Mouse (Mus musculus): ENCODE results near the gene Bcl9l. TPM values are rescaled to one million over a fixed set of nuclear protein-coding genes. Genes with fewer than 3 reads are reported as not detected.

Bcl9l gene
- total and polyA plus RNA-seq, 3 experiments, result 0.58 to 5.1 TPM; not detected in 1

DNA sequence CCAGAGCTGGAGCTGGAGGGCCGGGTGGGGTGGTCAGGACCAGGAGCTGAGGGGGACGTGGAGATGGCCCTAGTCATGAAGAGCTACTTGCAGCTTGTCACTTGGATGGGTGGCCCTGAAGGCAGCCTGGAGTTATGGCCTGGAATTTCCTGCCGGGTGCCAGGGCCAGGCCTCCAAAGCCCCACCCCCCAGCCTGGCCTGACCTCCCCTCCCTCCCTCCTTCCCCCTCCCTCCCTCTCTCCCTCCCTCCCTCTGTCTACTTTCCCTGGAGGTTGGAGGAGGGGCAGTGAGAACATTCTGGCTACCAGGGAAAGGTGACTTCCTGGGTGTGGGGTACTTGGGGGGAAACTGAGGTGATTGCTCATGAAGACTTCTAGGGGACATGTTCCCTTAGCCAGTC is 3.7 kb downstream of the Bcl9l start:
- H3K4me1 ChIP-seq (ENCODE audit: control insufficient read depth in 1 of 2, insufficient read depth in 2 of 2, low read length in 2 of 2), result no peaks in the 10 kb centered on the region
- no peak overlapping the region for H3K27ac ChIP-seq (ENCODE audit: control insufficient read depth, low read depth, low read length)
- peaks cover 4% of the 10 kb centered on the region; the same call in 1 of the 2 replicates for H3K79me2 ChIP-seq (ENCODE audit: control insufficient read depth, insufficient read depth, low read length, poor library complexity)
- H3K9me3 ChIP-seq (replicated peaks; ENCODE audit: insufficient read depth, low read length), result no peaks in the 10 kb centered on the region
- DNase-seq (ENCODE audit: low read depth, low spot score), result no peak
- no peak overlapping the region for H3K4me3 ChIP-seq (ENCODE audit: control insufficient read depth in 1 of 2, insufficient read depth in 1 of 2, low read depth in 2 of 2, low read length in 2 of 2)
- TF ChIP-seq ELF1 (IDR thresholded peaks at IDR 0.05; ENCODE audit: low read depth, low read length) (no peak), TAL1 (IDR thresholded peaks at IDR 0.05; ENCODE audit: low read length) (no peak), CHD1 (IDR thresholded peaks at IDR 0.05; ENCODE audit: low read depth, low read length) (no peak)
- H3K27me3 ChIP-seq (ENCODE audit: control insufficient read depth in 1 of 2, insufficient read depth in 2 of 2, low read length in 2 of 2), result no peaks in the 10 kb centered on the region
- H3K9ac ChIP-seq (ENCODE audit: control insufficient read depth, low read depth, low read length, poor library complexity, severe bottlenecking), result no peak overlapping the region
- no peaks in the 10 kb centered on the region for H3K36me3 ChIP-seq (ENCODE audit: control insufficient read depth in 1 of 2, insufficient read depth in 2 of 2, low read length in 2 of 2)

DNA sequence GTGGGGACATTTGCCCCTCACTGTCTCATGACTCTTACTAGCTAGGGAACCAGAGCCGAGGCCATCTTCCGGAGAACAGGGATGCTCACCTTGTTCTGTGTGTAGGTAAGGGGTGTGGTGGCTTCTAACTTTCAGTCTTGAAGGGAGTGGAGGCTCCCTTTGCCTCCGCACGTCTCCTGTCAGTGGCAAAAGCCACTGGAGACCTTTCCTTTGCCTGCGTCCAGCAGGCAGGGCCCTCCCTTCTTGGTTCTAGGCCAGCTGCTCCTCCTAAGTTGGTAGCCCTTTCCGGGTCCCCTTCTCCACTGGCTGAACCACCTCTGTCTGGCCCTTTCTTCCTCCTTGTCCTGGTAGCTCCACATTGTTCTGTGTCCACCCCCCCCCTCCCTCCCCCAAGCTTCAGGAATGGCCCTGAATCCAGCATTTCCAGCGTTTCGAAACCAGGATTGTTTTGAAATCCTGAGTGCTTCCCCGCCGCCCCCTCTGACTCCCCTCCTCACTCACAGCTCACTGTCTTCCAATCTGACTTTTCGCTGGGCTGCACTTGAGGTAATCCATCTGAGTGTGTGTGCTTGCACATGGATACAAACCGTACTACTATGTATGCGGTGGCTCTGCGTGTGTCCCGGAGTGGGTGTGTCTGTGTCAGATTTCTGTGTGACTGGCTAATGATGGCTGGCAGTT is 4.3 kb downstream of the Bcl9l start:
- Histone ChIP-seq H3K9ac (ENCODE audit: control insufficient read depth, low read depth, low read length, poor library complexity, severe bottlenecking) (no peak overlapping the region), H3K27ac (ENCODE audit: control insufficient read depth, low read depth, low read length) (no peak overlapping the region), H3K4me1 (ENCODE audit: control insufficient read depth in 1 of 2, insufficient read depth in 2 of 2, low read length in 2 of 2) (no peaks in the 10 kb centered on the region), H3K4me3 (ENCODE audit: control insufficient read depth in 1 of 2, insufficient read depth in 1 of 2, low read depth in 2 of 2, low read length in 2 of 2) (no peak overlapping the region), H3K79me2 (ENCODE audit: control insufficient read depth, insufficient read depth, low read length, poor library complexity) (peaks cover 4% of the 10 kb centered on the region; the same call in 1 of the 2 replicates), H3K9me3 (replicated peaks; ENCODE audit: insufficient read depth, low read length) (no peaks in the 10 kb centered on the region), H3K27me3 (ENCODE audit: control insufficient read depth in 1 of 2, insufficient read depth in 2 of 2, low read length in 2 of 2) (no peaks in the 10 kb centered on the region), H3K36me3 (ENCODE audit: control insufficient read depth in 1 of 2, insufficient read depth in 2 of 2, low read length in 2 of 2) (no peaks in the 10 kb centered on the region)
- TF ChIP-seq UBTF (IDR thresholded peaks at IDR 0.05; ENCODE audit: borderline replicate concordance, insufficient read depth, low read depth, low read length) (no peak), GATA1 (IDR thresholded peaks at IDR 0.05; ENCODE audit: low read depth, low read length) (no peak), CHD1 (IDR thresholded peaks at IDR 0.05; ENCODE audit: low read depth, low read length) (no peak), NRF1 (IDR thresholded peaks at IDR 0.05; ENCODE audit: insufficient read depth, low read depth, low read length, poor library complexity, severe bottlenecking) (no peak), MXI1 (IDR thresholded peaks at IDR 0.05; ENCODE audit: low read depth, low read length) (no peak), MAX (IDR thresholded peaks at IDR 0.05; ENCODE audit: low read length) (no peak), USF2 (IDR thresholded peaks at IDR 0.05; ENCODE audit: borderline replicate concordance in 1 of 2, insufficient read depth in 1 of 2, low read depth in 1 of 2, low read length in 2 of 2) (no peak), CHD2 (IDR thresholded peaks at IDR 0.05; ENCODE audit: low read length) (no peak), CTCF (IDR thresholded peaks at IDR 0.05 in 2 of 3, conservative IDR thresholded peaks at IDR 0.05 in 1 of 3; ENCODE audit: control insufficient read depth in 1 of 3, insufficient read depth in 1 of 3, low read depth in 2 of 3, low read length in 3 of 3, poor library complexity in 1 of 3, severe bottlenecking in 1 of 3) (no peak), ZMIZ1 (IDR thresholded peaks at IDR 0.05; ENCODE audit: low read depth, low read length) (no peak), ZNF384 (IDR thresholded peaks at IDR 0.05; ENCODE audit: low read depth, low read length) (no peak), RAD21 (IDR thresholded peaks at IDR 0.05; ENCODE audit: low read depth, low read length) (no peak), ZKSCAN1 (IDR thresholded peaks at IDR 0.05; ENCODE audit: low read depth, low read length) (no peak), SIN3A (IDR thresholded peaks at IDR 0.05; ENCODE audit: low read length) (no peak), MYC (IDR thresholded peaks at IDR 0.05; ENCODE audit: low read depth, low read length) (no peak), HCFC1 (IDR thresholded peaks at IDR 0.05; ENCODE audit: low read depth, low read length) (no peak), ELF1 (IDR thresholded peaks at IDR 0.05; ENCODE audit: low read depth, low read length) (no peak)
- DNase-seq (ENCODE audit: low read depth, low spot score), result no peak
